Mouse (Mus musculus) heart, embryonic 11.5 days (tissue): ENCODE data around the gene Nrde2. TPM values are rescaled to one million over a fixed set of nuclear protein-coding genes. Genes with fewer than 3 reads are reported as not detected.

Source experiments
- ATAC-seq: fragments of 200-750 bp; cut with Nextera tagmentation; replicated peaks from 2 replicates; pipeline ENCODE4 v1.8.0; 2017; ENCODE audit warnings: moderate library complexity; ENCODE audit not compliant: insufficient number of reproducible peaks, low FRiP score, low TSS enrichment
- H3K27ac ChIP-seq: fragments of 300-500 bp; sonication (generic); 2 replicates; pipeline ENCODE4 v1.5.1; 2014; ENCODE audit warnings: mild to moderate bottlenecking, low read depth, low read length
- H3K27me3 ChIP-seq: fragments of 300-500 bp; sonication (generic); 2 replicates; pipeline ENCODE4 v1.6.1; 2014; ENCODE audit warnings: mild to moderate bottlenecking, low read length, mixed read lengths; ENCODE audit not compliant: control insufficient read depth, insufficient read depth
- H3K36me3 ChIP-seq: fragments of 300-500 bp; sonication (generic); 2 replicates; pipeline ENCODE4 v1.6.1; 2014; ENCODE audit warnings: mild to moderate bottlenecking, low read length, moderate library complexity, mixed read lengths; ENCODE audit not compliant: control insufficient read depth, insufficient read depth
- H3K4me1 ChIP-seq: fragments of 300-500 bp; sonication (generic); 2 replicates; pipeline ENCODE4 v1.6.1; 2014; ENCODE audit warnings: low read length; ENCODE audit not compliant: control insufficient read depth, insufficient read depth
- H3K4me2 ChIP-seq: fragments of 300-500 bp; sonication (generic); 2 replicates; pipeline ENCODE4 v1.6.1; 2014; ENCODE audit warnings: mild to moderate bottlenecking, moderate library complexity
- H3K4me3 ChIP-seq: fragments of 300-500 bp; sonication (generic); 2 replicates; pipeline ENCODE4 v1.5.1; 2014; ENCODE audit warnings: low read depth, low read length
- H3K9ac ChIP-seq: fragments of 300-500 bp; sonication (generic); 2 replicates; pipeline ENCODE4 v1.6.1; 2014; ENCODE audit warnings: mild to moderate bottlenecking, low read depth, low read length, moderate library complexity
- H3K9me3 ChIP-seq: fragments of 300-500 bp; sonication (generic); replicated peaks from 2 replicates; pipeline ENCODE4 v1.6.1; 2016; ENCODE audit warnings: low read length; ENCODE audit not compliant: control insufficient read depth
- WGBS: fragments of 180-500 bp; shearing (Covaris S2); extraction: QIAGEN DNeasy Blood & Tissue Kit; methylation state at CpG from one replicate; pipeline ENCODE4 v1.1.7; 2014; ENCODE audit not compliant: insufficient replicate concordance; 5-methylcytosine and 5-hydroxymethylcytosine counted together
- polyA plus RNA-seq: library from polyadenylated mRNA; unstranded; fragments of >200 nt; fragmentation: Nextera tagmentation; extraction: Ambion mirVana; gene quantifications from 2 replicates; pipeline ENCODE4 v1.2.1, GENCODE M21; 2014

Gene Nrde2
- polyA plus RNA-seq, 1 experiment from 2014 or later: 6.2 TPM

DNA sequence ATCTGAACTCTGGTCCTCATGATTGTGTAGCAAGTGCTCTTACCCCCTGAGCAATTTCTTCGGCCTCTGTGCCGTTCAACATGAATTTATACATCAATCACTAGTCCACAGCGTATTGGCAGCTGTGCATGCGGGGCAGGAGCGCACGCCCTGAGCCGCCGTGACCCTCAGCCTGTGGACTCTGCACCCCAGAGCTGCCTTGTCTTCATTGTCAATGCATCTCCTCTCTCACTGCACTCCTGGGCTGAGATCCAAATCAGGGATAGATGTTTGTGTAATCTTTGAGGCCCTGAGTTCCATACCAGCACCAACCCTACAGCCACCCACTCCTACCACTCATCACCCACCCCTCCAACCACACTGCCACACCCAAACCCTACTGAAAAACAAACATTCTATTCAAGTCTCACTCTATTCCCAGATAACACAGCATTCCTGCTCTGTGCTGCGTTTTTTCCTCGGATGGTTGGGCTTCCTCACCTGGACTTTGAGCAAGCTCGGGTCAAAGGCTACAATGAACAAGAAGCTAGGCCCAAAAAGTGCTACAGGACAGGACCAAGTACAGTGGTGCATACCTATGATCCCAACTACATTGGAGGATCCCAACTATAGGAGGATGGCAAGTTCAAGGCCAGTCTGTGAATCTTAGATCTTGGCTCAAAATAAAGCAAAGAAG is 16.5 kb downstream of the Nrde2 start:
- H3K4me1 ChIP-seq: no peaks in the 10 kb centered on the region
- no peak overlapping the region for H3K9ac ChIP-seq
- WGBS: 92% methylated on average over 11 of the region's 11 CpGs
- no peaks in the 10 kb centered on the region for H3K9me3 ChIP-seq
- no peak overlapping the region for H3K4me3 ChIP-seq
- ATAC-seq: no peak
- H3K27ac ChIP-seq: no peak overlapping the region
- peaks cover 57% of the 10 kb centered on the region for H3K36me3 ChIP-seq
- H3K4me2 ChIP-seq: no peak overlapping the region
- no peaks in the 10 kb centered on the region for H3K27me3 ChIP-seq

DNA sequence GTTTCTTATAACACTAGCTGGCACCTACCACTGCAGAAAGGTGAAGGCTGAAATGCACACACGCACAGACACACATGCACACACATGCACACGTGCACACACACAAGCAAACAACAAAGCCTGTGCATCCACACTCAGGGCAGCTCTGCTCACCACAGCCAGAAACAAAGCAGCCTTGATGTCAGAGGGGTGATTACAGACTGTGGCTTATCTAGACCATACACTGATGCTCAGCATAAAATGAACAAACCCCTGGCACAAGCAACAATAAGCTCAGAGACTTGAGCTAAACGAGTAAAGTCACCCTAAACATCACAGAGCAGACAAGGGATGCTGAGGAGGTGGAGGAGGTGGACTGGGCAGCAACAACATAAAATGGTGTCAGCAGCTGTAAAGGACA is 24.3 kb downstream of the Nrde2 start:
- Histone ChIP-seq H3K27me3 (no peaks in the 10 kb centered on the region), H3K9ac (no peak overlapping the region), H3K27ac (no peak overlapping the region), H3K9me3 (no peaks in the 10 kb centered on the region), H3K4me3 (no peak overlapping the region), H3K4me1 (no peaks in the 10 kb centered on the region), H3K4me2 (no peak overlapping the region), H3K36me3 (peaks cover 26% of the 10 kb centered on the region)
- whole genome bisulfite sequencing: 80% methylated on average over 3 of the region's 3 CpGs
- no peak for ATAC-seq

DNA sequence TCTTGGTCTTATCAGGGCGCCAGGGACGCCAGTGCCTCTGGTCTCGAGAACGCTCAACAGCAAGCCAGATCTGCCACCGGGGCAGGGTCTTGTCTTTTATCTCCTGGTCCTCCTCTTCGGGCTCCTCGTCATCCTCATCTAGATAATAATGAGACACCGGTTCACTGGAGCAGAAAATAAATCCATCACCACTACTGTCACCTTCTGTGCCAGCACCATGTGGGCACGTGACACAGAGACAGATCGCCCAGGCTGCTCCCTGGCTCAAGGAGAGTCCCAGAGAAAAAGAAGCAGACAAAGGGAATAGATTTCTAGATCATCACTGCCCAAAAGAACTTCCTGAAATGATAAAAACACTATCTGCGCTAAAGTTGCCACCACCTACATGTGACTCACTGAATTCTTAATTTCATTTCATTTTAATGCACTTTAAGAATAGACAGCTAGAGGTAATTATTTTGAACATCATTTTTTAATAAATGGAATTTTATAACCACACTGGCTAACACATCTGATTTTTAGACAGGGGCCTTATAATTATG is 25.0 kb downstream of the Nrde2 start:
- WGBS: 75% methylated on average over 11 of the region's 11 CpGs
- no peak for ATAC-seq
- H3K4me1 ChIP-seq: no peaks in the 10 kb centered on the region

DNA sequence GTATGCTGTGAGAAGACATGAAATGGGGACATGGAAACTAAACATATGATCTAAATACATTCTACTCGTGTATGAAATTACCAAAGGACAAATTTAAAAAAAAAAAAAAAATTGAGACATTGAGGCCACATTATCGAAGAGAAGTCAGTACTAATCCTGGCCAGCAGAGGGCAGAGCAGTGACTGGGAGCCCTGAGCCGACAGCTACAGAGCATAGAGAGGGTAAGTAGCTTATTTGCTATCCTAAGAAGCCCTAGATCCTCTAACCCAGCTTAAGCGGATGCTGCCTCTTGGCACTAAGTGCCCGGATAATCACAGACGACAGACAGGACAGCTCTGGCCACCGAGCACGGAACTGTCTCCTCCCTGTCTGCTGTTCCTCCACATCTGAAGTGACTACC is 27.8 kb downstream of the Nrde2 start:
- ATAC-seq: no peak
- no peak overlapping the region for H3K9ac ChIP-seq
- no peak overlapping the region for H3K27ac ChIP-seq
- no peak overlapping the region for H3K4me3 ChIP-seq
- WGBS: 46% methylated on average over 8 of the region's 8 CpGs
- no peaks in the 10 kb centered on the region for H3K9me3 ChIP-seq
- peaks cover 17% of the 10 kb centered on the region for H3K36me3 ChIP-seq
- no peaks in the 10 kb centered on the region for H3K27me3 ChIP-seq
- peaks cover 18% of the 10 kb centered on the region for H3K4me1 ChIP-seq
- no peak overlapping the region for H3K4me2 ChIP-seq

More for the DNA sequence above, 25.0 kb downstream of the Nrde2 start:
- peaks cover 24% of the 10 kb centered on the region for H3K36me3 ChIP-seq
- no peak overlapping the region for H3K4me3 ChIP-seq
- no peak overlapping the region for H3K9ac ChIP-seq
- no peaks in the 10 kb centered on the region for H3K27me3 ChIP-seq
- H3K9me3 ChIP-seq: no peaks in the 10 kb centered on the region
- no peak overlapping the region for H3K27ac ChIP-seq
- H3K4me2 ChIP-seq: no peak overlapping the region

DNA sequence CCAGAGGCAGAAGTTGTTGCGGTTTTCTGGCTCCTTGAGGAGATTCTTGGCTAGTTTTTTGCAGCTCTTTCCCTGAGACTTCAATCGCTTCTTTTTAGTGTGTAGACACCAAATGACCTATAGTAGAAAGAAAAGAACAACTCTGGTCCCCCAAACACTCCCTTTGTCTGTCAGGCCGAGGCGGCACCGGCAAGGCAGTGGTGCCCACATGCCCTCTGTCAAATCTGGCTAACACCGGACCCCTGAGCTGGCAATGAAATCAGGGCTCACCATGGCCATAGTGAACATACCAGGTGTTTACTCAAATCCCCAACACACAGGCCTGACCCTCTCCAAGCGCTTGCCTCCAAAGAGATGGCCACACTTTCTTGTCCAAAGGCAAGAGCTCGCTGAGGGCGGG is 28.3 kb downstream of the Nrde2 start:
- ATAC-seq: no peak
- Histone ChIP-seq H3K4me2 (no peak overlapping the region), H3K27ac (no peak overlapping the region), H3K9ac (no peak overlapping the region), H3K9me3 (no peaks in the 10 kb centered on the region), H3K4me1 (peaks cover 20% of the 10 kb centered on the region), H3K4me3 (no peak overlapping the region), H3K36me3 (peaks cover 17% of the 10 kb centered on the region), H3K27me3 (no peaks in the 10 kb centered on the region)
- WGBS: 87% methylated on average over 9 of the region's 9 CpGs

DNA sequence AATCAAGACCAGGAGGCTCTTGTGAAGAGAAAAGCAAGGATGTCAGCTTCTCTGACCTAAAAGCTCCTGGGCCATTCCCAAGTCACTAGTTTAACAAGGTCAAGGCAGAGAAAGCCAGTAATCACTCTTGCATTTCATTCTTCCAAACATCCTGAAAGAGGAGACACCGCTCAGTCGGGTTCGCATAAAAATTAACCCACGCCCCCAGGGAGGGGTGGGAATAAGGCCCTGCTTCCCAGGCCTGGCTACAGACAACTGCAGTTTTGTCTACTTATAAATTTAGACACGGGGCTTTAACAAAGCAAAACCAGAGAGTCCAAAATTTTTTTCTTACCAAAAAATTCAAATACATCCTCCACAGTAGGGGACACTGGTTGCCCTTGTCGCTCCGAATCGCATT is 30.5 kb downstream of the Nrde2 start:
- ATAC-seq: no peak
- Histone ChIP-seq H3K36me3 (peaks cover 31% of the 10 kb centered on the region), H3K9me3 (no peaks in the 10 kb centered on the region), H3K4me2 (no peak overlapping the region), H3K4me1 (peaks cover 20% of the 10 kb centered on the region), H3K27me3 (no peaks in the 10 kb centered on the region), H3K9ac (0 out of 2 replicates have a peak overlapping the region, but pooled peaks have one; percentile 22), H3K27ac (peak overlapping the region; percentile 85), H3K4me3 (no peak overlapping the region)
- WGBS: 76% methylated on average over 8 of the region's 8 CpGs

DNA sequence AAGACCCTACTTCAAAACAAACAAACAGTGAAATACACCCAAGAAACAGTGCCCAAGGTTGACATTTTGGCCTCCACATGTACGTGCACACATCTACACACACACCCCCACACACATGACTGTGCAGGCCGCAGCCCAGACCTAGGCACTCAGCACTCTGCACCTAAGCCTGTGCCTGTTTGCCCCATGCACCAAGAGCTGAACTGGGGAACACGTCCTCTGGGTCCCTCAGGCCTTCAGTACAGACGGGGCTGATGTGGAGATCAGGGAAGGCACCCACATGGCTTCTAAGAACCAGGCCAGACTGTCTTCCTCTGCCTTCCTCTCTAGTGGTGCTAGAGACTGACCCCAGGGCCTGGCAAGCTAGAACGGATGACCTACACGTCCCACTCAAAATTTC is 30.9 kb downstream of the Nrde2 start:
- H3K4me1 ChIP-seq: peaks cover 20% of the 10 kb centered on the region
- H3K27ac ChIP-seq: peak overlapping the region; percentile 85
- WGBS: 47% methylated on average over 6 of the region's 6 CpGs
- no peak overlapping the region for H3K4me3 ChIP-seq
- H3K4me2 ChIP-seq: no peak overlapping the region
- no peaks in the 10 kb centered on the region for H3K27me3 ChIP-seq
- H3K9ac ChIP-seq: 0 out of 2 replicates have a peak overlapping the region, but pooled peaks have one; percentile 22
- no peaks in the 10 kb centered on the region for H3K9me3 ChIP-seq
- H3K36me3 ChIP-seq: peaks cover 34% of the 10 kb centered on the region
- no peak for ATAC-seq

DNA sequence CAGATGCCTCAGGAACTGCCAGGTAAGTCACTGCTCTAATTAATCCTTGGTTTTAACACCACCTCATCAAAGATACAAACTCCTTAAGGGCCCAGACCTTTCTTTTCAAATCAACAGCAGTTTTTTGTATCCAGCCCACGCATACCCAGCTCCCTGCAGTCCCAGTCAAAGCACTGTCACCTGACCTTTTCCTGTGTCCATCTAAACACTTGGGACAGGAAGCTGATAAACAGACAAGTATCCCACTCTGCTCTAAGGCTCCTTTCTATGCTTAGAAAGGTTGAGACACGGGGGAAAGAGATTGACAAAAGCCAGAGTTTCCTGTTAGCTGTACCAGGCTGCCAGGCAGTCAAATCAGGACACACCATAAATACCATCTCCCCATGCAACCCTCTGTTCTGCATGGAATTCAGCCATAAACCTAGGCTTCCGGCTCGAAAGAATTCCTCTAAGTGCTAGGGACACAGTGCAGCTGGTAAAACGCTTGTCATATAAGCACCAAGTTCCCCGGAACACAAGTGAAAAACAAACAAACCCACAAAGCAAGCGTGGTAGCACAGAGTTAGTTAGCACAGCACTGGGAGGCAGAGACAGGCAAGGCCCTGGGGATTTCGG is 31.5 kb downstream of the Nrde2 start:
- Histone ChIP-seq H3K27me3 (no peaks in the 10 kb centered on the region), H3K4me2 (peak overlapping the region; percentile 12), H3K4me1 (peaks cover 20% of the 10 kb centered on the region), H3K9ac (peak overlapping the region; percentile 30; the same call in 1 of the 2 replicates), H3K9me3 (no peaks in the 10 kb centered on the region), H3K27ac (peak overlapping the region; percentile 85), H3K36me3 (peaks cover 40% of the 10 kb centered on the region), H3K4me3 (no peak overlapping the region)
- ATAC-seq: peak; percentile 51
- WGBS: 36% methylated on average over 8 of the region's 8 CpGs
